Mouse (Mus musculus): ENCODE measurements around the gene Atat1. TPM values are rescaled to one million over a fixed set of nuclear protein-coding genes. Genes with fewer than 3 reads are reported as not detected.
A peak's percentile ranks its signal among the peaks of the same experiment; 100 is the strongest.
"Not testable (repeated sequence)": the region's sequence is repeated elsewhere in the genome, so short reads cannot be mapped to it uniquely, and the experiment has no call there.

Gene Atat1
- polyA plus RNA-seq (2014; fragmentation: Nextera tagmentation; extraction: Ambion mirVana): 128 and 138 TPM in 2 replicates

GRCm38 (mm10) chr17:35909919-35910369, at the start of gene Atat1:
TSS of gene Atat1 (minus strand) at chr17:35910075.
- ATAC-seq (ENCODE audit: insufficient number of reproducible peaks, low FRiP score, low TSS enrichment, low read depth) (peak; percentile 87), DNase-seq (ENCODE audit: low spot score) (peak; percentile 98)
- Histone ChIP-seq H3K4me3 (ENCODE audit: low read depth, low read length) (peak within 1 kb of the TSS; percentile 71), H3K27me3 (ENCODE audit: control insufficient read depth, insufficient read depth, low read length) (no peaks in the 10 kb centered on the region), H3K4me2 (ENCODE audit: low read depth, severe bottlenecking) (peak within 1 kb of the TSS; percentile 92), H3K9ac (ENCODE audit: low read length) (peak within 1 kb of the TSS; percentile 85), H3K27ac (replicated peaks; ENCODE audit: low read depth, low read length) (peak within 1 kb of the TSS; percentile 56), H3K4me1 (ENCODE audit: control insufficient read depth, insufficient read depth, low read length) (peaks cover 7% of the 10 kb centered on the region), H3K36me3 (ENCODE audit: control insufficient read depth, insufficient read depth, low read length) (peaks cover 2% of the 10 kb centered on the region; the same call in 1 of the 2 replicates), H3K9me3 (ENCODE audit: control insufficient read depth, low read length) (no peaks in the 10 kb centered on the region)
- WGBS: 5% methylated on average over 25 of the region's 25 CpGs

- H3K27me3 ChIP-seq (ENCODE audit: control insufficient read depth, insufficient read depth, low read length): no peaks in the 10 kb centered on the region
Observed at GRCm38 (mm10) chr17:35958533-35959223, 48.8 kb upstream of the Atat1 start.

GRCm38 (mm10) chr17:35954665-35955064, 44.8 kb upstream of the Atat1 start:
- no peaks in the 10 kb centered on the region for H3K4me1 ChIP-seq (ENCODE audit: control insufficient read depth, insufficient read depth, low read length)
- H3K9me3 ChIP-seq (ENCODE audit: control insufficient read depth, low read length): no peaks in the 10 kb centered on the region
- H3K4me2 ChIP-seq (ENCODE audit: low read depth, severe bottlenecking): no peak overlapping the region
- 77% methylated on average over 8 of the region's 8 CpGs for WGBS
- H3K27me3 ChIP-seq (ENCODE audit: control insufficient read depth, insufficient read depth, low read length): no peaks in the 10 kb centered on the region
- H3K4me3 ChIP-seq (ENCODE audit: low read depth, low read length): no peak overlapping the region
- no peak overlapping the region for H3K9ac ChIP-seq (ENCODE audit: low read length)
- no peak for ATAC-seq (ENCODE audit: insufficient number of reproducible peaks, low FRiP score, low TSS enrichment, low read depth)
- no peak overlapping the region for H3K27ac ChIP-seq (replicated peaks; ENCODE audit: low read depth, low read length)
- DNase-seq (ENCODE audit: low spot score): no peak
- peaks cover 32% of the 10 kb centered on the region for H3K36me3 ChIP-seq (ENCODE audit: control insufficient read depth, insufficient read depth, low read length)

More at GRCm38 (mm10) chr17:35958533-35959223, 48.8 kb upstream of the Atat1 start:
- no peaks in the 10 kb centered on the region for H3K4me1 ChIP-seq (ENCODE audit: control insufficient read depth, insufficient read depth, low read length)
- H3K9ac ChIP-seq (ENCODE audit: low read length): no peak overlapping the region
- ATAC-seq (ENCODE audit: insufficient number of reproducible peaks, low FRiP score, low TSS enrichment, low read depth) (no peak), DNase-seq (ENCODE audit: low spot score) (no peak)
- H3K36me3 ChIP-seq (ENCODE audit: control insufficient read depth, insufficient read depth, low read length): peaks cover 56% of the 10 kb centered on the region
- 95% methylated on average over 15 of the region's 15 CpGs for WGBS
- H3K4me3 ChIP-seq (ENCODE audit: low read depth, low read length): no peak overlapping the region
- no peak overlapping the region for H3K27ac ChIP-seq (replicated peaks; ENCODE audit: low read depth, low read length)
- no peaks in the 10 kb centered on the region for H3K9me3 ChIP-seq (ENCODE audit: control insufficient read depth, low read length)
- no peak overlapping the region for H3K4me2 ChIP-seq (ENCODE audit: low read depth, severe bottlenecking)

GRCm38 (mm10) chr17:35952559-35952958, 42.7 kb upstream of the Atat1 start:
- not testable (repeated sequence) for H3K4me1 ChIP-seq (ENCODE audit: control insufficient read depth, insufficient read depth, low read length); H3K9ac ChIP-seq (ENCODE audit: low read length); H3K4me2 ChIP-seq (ENCODE audit: low read depth, severe bottlenecking); H3K27me3 ChIP-seq (ENCODE audit: control insufficient read depth, insufficient read depth, low read length); ATAC-seq (ENCODE audit: insufficient number of reproducible peaks, low FRiP score, low TSS enrichment, low read depth); DNase-seq (ENCODE audit: low spot score); H3K9me3 ChIP-seq (ENCODE audit: control insufficient read depth, low read length); H3K4me3 ChIP-seq (ENCODE audit: low read depth, low read length); H3K27ac ChIP-seq (replicated peaks; ENCODE audit: low read depth, low read length)
- H3K36me3 ChIP-seq (ENCODE audit: control insufficient read depth, insufficient read depth, low read length): peaks cover 12% of the 10 kb centered on the region
- WGBS: 80% methylated on average over 2 of the region's 3 CpGs

GRCm38 (mm10) chr17:35950946-35951345, 41.1 kb upstream of the Atat1 start:
- H3K9me3 ChIP-seq (ENCODE audit: control insufficient read depth, low read length); DNase-seq (ENCODE audit: low spot score); H3K4me1 ChIP-seq (ENCODE audit: control insufficient read depth, insufficient read depth, low read length); H3K36me3 ChIP-seq (ENCODE audit: control insufficient read depth, insufficient read depth, low read length); H3K27ac ChIP-seq (replicated peaks; ENCODE audit: low read depth, low read length); ATAC-seq (ENCODE audit: insufficient number of reproducible peaks, low FRiP score, low TSS enrichment, low read depth); H3K4me2 ChIP-seq (ENCODE audit: low read depth, severe bottlenecking); H3K27me3 ChIP-seq (ENCODE audit: control insufficient read depth, insufficient read depth, low read length); H3K4me3 ChIP-seq (ENCODE audit: low read depth, low read length); H3K9ac ChIP-seq (ENCODE audit: low read length): not testable (repeated sequence)

GRCm38 (mm10) chr17:35939941-35940340, 30.1 kb upstream of the Atat1 start:
- Histone ChIP-seq H3K27ac (replicated peaks; ENCODE audit: low read depth, low read length) (no peak overlapping the region), H3K9me3 (ENCODE audit: control insufficient read depth, low read length) (no peaks in the 10 kb centered on the region), H3K4me1 (ENCODE audit: control insufficient read depth, insufficient read depth, low read length) (no peaks in the 10 kb centered on the region), H3K4me2 (ENCODE audit: low read depth, severe bottlenecking) (no peak overlapping the region), H3K9ac (ENCODE audit: low read length) (no peak overlapping the region), H3K4me3 (ENCODE audit: low read depth, low read length) (no peak overlapping the region), H3K27me3 (ENCODE audit: control insufficient read depth, insufficient read depth, low read length) (no peaks in the 10 kb centered on the region), H3K36me3 (ENCODE audit: control insufficient read depth, insufficient read depth, low read length) (no peaks in the 10 kb centered on the region)
- DNase-seq (ENCODE audit: low spot score): no peak
- no peak for ATAC-seq (ENCODE audit: insufficient number of reproducible peaks, low FRiP score, low TSS enrichment, low read depth)
- 74% methylated on average over 1 of the region's 1 CpGs for WGBS

GRCm38 (mm10) chr17:35939108-35939507, 29.2 kb upstream of the Atat1 start:
- WGBS: 51% methylated on average over 2 of the region's 2 CpGs
- ATAC-seq (ENCODE audit: insufficient number of reproducible peaks, low FRiP score, low TSS enrichment, low read depth) (no peak), DNase-seq (ENCODE audit: low spot score) (no peak)
- no peaks in the 10 kb centered on the region for H3K9me3 ChIP-seq (ENCODE audit: control insufficient read depth, low read length)
- H3K27me3 ChIP-seq (ENCODE audit: control insufficient read depth, insufficient read depth, low read length): no peaks in the 10 kb centered on the region
- H3K9ac ChIP-seq (ENCODE audit: low read length): no peak overlapping the region
- no peaks in the 10 kb centered on the region for H3K4me1 ChIP-seq (ENCODE audit: control insufficient read depth, insufficient read depth, low read length)
- H3K4me3 ChIP-seq (ENCODE audit: low read depth, low read length): no peak overlapping the region
- no peak overlapping the region for H3K27ac ChIP-seq (replicated peaks; ENCODE audit: low read depth, low read length)
- H3K36me3 ChIP-seq (ENCODE audit: control insufficient read depth, insufficient read depth, low read length): no peaks in the 10 kb centered on the region
- H3K4me2 ChIP-seq (ENCODE audit: low read depth, severe bottlenecking): no peak overlapping the region

- Histone ChIP-seq H3K27me3 (ENCODE audit: control insufficient read depth, insufficient read depth, low read length) (no peaks in the 10 kb centered on the region), H3K27ac (replicated peaks; ENCODE audit: low read depth, low read length) (no peak overlapping the region), H3K9ac (ENCODE audit: low read length) (no peak overlapping the region), H3K4me3 (ENCODE audit: low read depth, low read length) (no peak overlapping the region), H3K9me3 (ENCODE audit: control insufficient read depth, low read length) (no peaks in the 10 kb centered on the region), H3K36me3 (ENCODE audit: control insufficient read depth, insufficient read depth, low read length) (no peaks in the 10 kb centered on the region), H3K4me1 (ENCODE audit: control insufficient read depth, insufficient read depth, low read length) (no peaks in the 10 kb centered on the region), H3K4me2 (ENCODE audit: low read depth, severe bottlenecking) (no peak overlapping the region)
- 0 out of 2 replicates have a peak, but pooled peaks have one; percentile 62 for ATAC-seq (ENCODE audit: insufficient number of reproducible peaks, low FRiP score, low TSS enrichment, low read depth)
- 49% methylated on average over 2 of the region's 2 CpGs for WGBS
- DNase-seq (ENCODE audit: low spot score): peak; percentile 56
Observed at GRCm38 (mm10) chr17:35937700-35938348, 27.9 kb upstream of the Atat1 start.

Data from limb, embryonic 11.5 days (tissue).